Mouse (Mus musculus) lung, embryonic 14.5 days (tissue): Measurements from ENCODE around the gene Arl9. TPM values are rescaled to one million over a fixed set of nuclear protein-coding genes. Genes with fewer than 3 reads are reported as not detected.
A peak's percentile ranks its signal among the peaks of the same experiment; 100 is the strongest.

Experiments
- ATAC-seq: fragments of 200-750 bp; cut with Nextera tagmentation; 2 replicates; pipeline ENCODE4 v1.8.0; 2017; ENCODE audit warnings: mild to moderate bottlenecking, moderate TSS enrichment, moderate library complexity; ENCODE audit not compliant: insufficient read depth
- DNase-seq: peaks from one replicate; pipeline ENCODE4 v3.0.0-alpha.2; 2015
- H3K27ac ChIP-seq: fragments of 300-500 bp; sonication (generic); 2 replicates; pipeline ENCODE4 v1.5.1; 2014; ENCODE audit warnings: low read depth, mild to moderate bottlenecking, moderate library complexity
- H3K27me3 ChIP-seq: fragments of 300-500 bp; sonication (generic); 2 replicates; pipeline ENCODE4 v1.6.1; 2014; ENCODE audit warnings: low read length, control low read depth; ENCODE audit not compliant: insufficient read depth
- H3K36me3 ChIP-seq: fragments of 300-500 bp; sonication (generic); 2 replicates; pipeline ENCODE4 v1.6.1; 2014; ENCODE audit warnings: control low read depth; ENCODE audit not compliant: insufficient read depth
- H3K4me1 ChIP-seq: fragments of 300-500 bp; sonication (generic); 2 replicates; pipeline ENCODE4 v1.6.1; 2014; ENCODE audit warnings: antibody characterized with exemption, control low read depth; ENCODE audit not compliant: insufficient read depth
- H3K4me2 ChIP-seq: fragments of 300-500 bp; sonication (generic); 2 replicates; pipeline ENCODE4 v1.6.1; 2014; ENCODE audit warnings: mild to moderate bottlenecking
- H3K4me3 ChIP-seq: fragments of 300-500 bp; sonication (generic); 2 replicates; pipeline ENCODE4 v1.5.1; 2014; ENCODE audit warnings: low read depth, low read length
- H3K9ac ChIP-seq: fragments of 300-500 bp; sonication (generic); 2 replicates; pipeline ENCODE4 v1.6.1; 2014
- H3K9me3 ChIP-seq: fragments of 300-500 bp; sonication (generic); 2 replicates; pipeline ENCODE4 v1.6.1; 2016; ENCODE audit warnings: low read depth, low read length, control low read depth
- CTCF ChIP-seq: IDR thresholded peaks from 2 replicates; pipeline ENCODE4 v1.5.1; 2016; ENCODE audit warnings: antibody characterized with exemption, low read depth
- WGBS: fragments of 180-500 bp; shearing (Covaris S2); extraction: QIAGEN DNeasy Blood & Tissue Kit; methylation state at CpG from one replicate; pipeline ENCODE4 v1.1.7; 2014; 5-methylcytosine and 5-hydroxymethylcytosine counted together
- polyA plus RNA-seq: library from polyadenylated mRNA; unstranded; fragments of >200 nt; fragmentation: Nextera tagmentation; extraction: Ambion mirVana; gene quantifications from 2 replicates; pipeline ENCODE4 v1.2.1, GENCODE M21; 2014

The Arl9 gene
- polyA plus RNA-seq, 1 experiment from 2014 or later: 0.38 TPM

GRCm38 (mm10) chr5:77052616-77053015 is 48.8 kb downstream of the Arl9 start:
- no peak for TF ChIP-seq CTCF
- ATAC-seq: no peak
- 92% methylated on average over 5 of the region's 5 CpGs for WGBS
- Histone ChIP-seq H3K9me3 (no peaks in the 10 kb centered on the region), H3K27ac (no peak overlapping the region), H3K27me3 (no peaks in the 10 kb centered on the region), H3K9ac (no peak overlapping the region), H3K36me3 (no peaks in the 10 kb centered on the region), H3K4me3 (no peak overlapping the region), H3K4me2 (no peak overlapping the region), H3K4me1 (no peaks in the 10 kb centered on the region)
- DNase-seq: peak; percentile 27

- Histone ChIP-seq H3K27me3 (no peaks in the 10 kb centered on the region), H3K4me3 (no peak overlapping the region), H3K4me1 (no peaks in the 10 kb centered on the region), H3K9me3 (no peaks in the 10 kb centered on the region), H3K36me3 (no peaks in the 10 kb centered on the region), H3K9ac (no peak overlapping the region), H3K4me2 (no peak overlapping the region), H3K27ac (no peak overlapping the region)
- DNase-seq (no peak), ATAC-seq (no peak)
- 68% methylated on average over 12 of the region's 12 CpGs for WGBS
- no peak for TF ChIP-seq CTCF
Measured at GRCm38 (mm10) chr5:77056881-77057440, 53.1 kb downstream of the Arl9 start.

Other genes with a start within 250 kb of the Arl9 start
- 20.4 and 22.8 TPM in 2 replicates for gene Aasdh, start 98.5 kb upstream of the Arl9 start, polyA plus RNA-seq
- 291 and 294 TPM in 2 replicates for gene Paics, start 52.7 kb upstream of the Arl9 start, polyA plus RNA-seq
- gene Ppat, start 52.5 kb upstream of the Arl9 start, polyA plus RNA-seq: 47.0 and 48.8 TPM in 2 replicates
- 100 and 103 TPM in 2 replicates for gene Srp72, start 29.4 kb upstream of the Arl9 start, polyA plus RNA-seq
- 0.30 and 0.66 TPM in 2 replicates for gene Thegl, start 12.0 kb downstream of the Arl9 start, polyA plus RNA-seq
- gene Hopx, start 111.1 kb downstream of the Arl9 start, polyA plus RNA-seq: 2.4 and 3.6 TPM in 2 replicates
- 0.32 and 1.3 TPM in 2 replicates for gene Spink2, start 207.4 kb downstream of the Arl9 start, polyA plus RNA-seq